Mouse (Mus musculus) heart, embryonic 15.5 days (tissue): Measurements from ENCODE around the gene Gm11627. TPM values are rescaled to one million over a fixed set of nuclear protein-coding genes. Genes with fewer than 3 reads are reported as not detected.

Experiments
- polyA plus RNA-seq: library from polyadenylated mRNA; unstranded; fragments of >200 nt; fragmentation: Nextera tagmentation; extraction: Ambion mirVana; gene quantifications from 2 replicates; pipeline ENCODE4 v1.2.1, GENCODE M21; 2015

The Gm11627 gene
- polyA plus RNA-seq, 1 experiment from 2014 or later, result 13.7 TPM

Other genes starting within 250 kb of the Gm11627 start
- gene Slc4a1, start 213.3 kb downstream of the Gm11627 start, polyA plus RNA-seq, result 20.2 and 31.9 TPM in 2 replicates
- 0.64 and 2.5 TPM in 2 replicates for gene Rundc3a, start 186.1 kb downstream of the Gm11627 start, polyA plus RNA-seq
- 293 and 321 TPM in 2 replicates for gene Slc25a39, start 171.5 kb downstream of the Gm11627 start, polyA plus RNA-seq
- gene Grn, start 149.1 kb downstream of the Gm11627 start, polyA plus RNA-seq, result 198 and 242 TPM in 2 replicates
- 2.7 and 5.7 TPM in 2 replicates for gene Fam171a2, start 131.8 kb downstream of the Gm11627 start, polyA plus RNA-seq
- 8.7 TPM in 2 replicates for gene Itga2b, start 109.3 kb downstream of the Gm11627 start, polyA plus RNA-seq
- 34.4 and 38.4 TPM in 2 replicates for gene Gpatch8, start 23.1 kb downstream of the Gm11627 start, polyA plus RNA-seq
- gene Fzd2, start 24.9 kb upstream of the Gm11627 start, polyA plus RNA-seq, result 15.1 and 20.4 TPM in 2 replicates
- gene Meioc, start 84.3 kb upstream of the Gm11627 start, polyA plus RNA-seq, result 0.45 and 0.57 TPM in 2 replicates
- gene Ccdc43, start 118.3 kb upstream of the Gm11627 start, polyA plus RNA-seq, result 30.7 and 33.9 TPM in 2 replicates
- gene Adam11, start 182.0 kb upstream of the Gm11627 start, polyA plus RNA-seq, result 5.5 and 6.7 TPM in 2 replicates
- 46.6 and 48.5 TPM in 2 replicates for gene Gjc1, start 240.2 kb upstream of the Gm11627 start, polyA plus RNA-seq